Mouse (Mus musculus): ENCODE results near the gene Tmco2. TPM values are rescaled to one million over a fixed set of nuclear protein-coding genes. Genes with fewer than 3 reads are reported as not detected.
"Not testable (repeated sequence)": the region's sequence is repeated elsewhere in the genome, so short reads cannot be mapped to it uniquely, and the experiment has no call there.

Tmco2 gene
- polyA plus RNA-seq, 1 experiment from 2014 or later, result not detected

DNA sequence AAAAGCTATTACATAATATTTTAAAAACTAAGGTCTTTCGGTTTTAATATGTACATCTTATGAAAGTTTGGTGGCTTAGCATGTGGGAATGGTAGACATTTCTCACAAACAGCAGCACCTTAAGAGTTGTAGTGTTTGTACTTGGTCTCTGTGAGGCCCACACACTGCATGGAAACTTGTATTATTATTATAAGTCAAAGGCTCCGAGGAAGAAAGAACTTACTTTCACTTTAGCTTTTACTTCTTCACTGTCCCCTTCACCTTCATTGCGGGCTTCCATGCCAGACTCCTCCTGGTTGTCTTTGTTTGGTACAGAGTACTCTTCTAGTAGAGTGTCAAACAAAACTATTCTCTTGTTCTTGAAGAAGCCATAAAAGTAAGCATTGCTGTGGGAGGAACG lies 34.8 kb downstream of the Tmco2 start:
- no peaks in the 10 kb centered on the region for H3K9me3 ChIP-seq (ENCODE audit: control insufficient read depth, low read depth, low read length)
- no peak overlapping the region for H3K4me2 ChIP-seq (replicated peaks; ENCODE audit: low read depth, low read length)
- H3K4me1 ChIP-seq (ENCODE audit: control insufficient read depth, insufficient read depth, low read length), result no peaks in the 10 kb centered on the region
- ATAC-seq (ENCODE audit: insufficient number of reproducible peaks, insufficient read depth, low FRiP score, low read depth), result no peak
- no peaks in the 10 kb centered on the region for H3K27me3 ChIP-seq (ENCODE audit: control insufficient read depth, insufficient read depth, low read length)
- H3K27ac ChIP-seq (ENCODE audit: low read length), result no peak overlapping the region
- 89% methylated on average over 4 of the region's 4 CpGs for WGBS
- peaks cover 28% of the 10 kb centered on the region for H3K36me3 ChIP-seq (ENCODE audit: control insufficient read depth, insufficient read depth, low read length)
- H3K9ac ChIP-seq (replicated peaks; ENCODE audit: low read depth, low read length), result no peak overlapping the region
- H3K4me3 ChIP-seq (ENCODE audit: low read depth, low read length), result no peak overlapping the region

DNA sequence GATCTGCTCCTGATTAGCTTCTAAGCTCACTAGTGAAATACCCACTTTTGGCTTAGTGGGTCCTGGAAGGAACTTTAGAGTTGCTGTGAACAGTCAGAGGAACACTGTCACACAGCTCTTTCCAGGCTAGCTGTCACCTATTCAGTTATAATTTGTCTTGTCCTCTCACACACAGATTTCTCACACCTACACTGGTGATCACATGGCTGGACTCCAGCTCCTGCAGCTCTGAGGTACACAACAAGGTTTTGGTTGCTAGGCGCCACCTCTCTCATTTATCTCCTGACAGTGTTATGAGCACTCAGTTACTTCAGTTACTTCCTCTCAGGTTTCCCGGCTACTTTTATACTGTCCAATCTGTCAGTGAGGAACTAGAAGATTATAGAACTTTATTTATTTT lies 43.7 kb downstream of the Tmco2 start:
- H3K9me3 ChIP-seq (ENCODE audit: control insufficient read depth, low read depth, low read length), result no peaks in the 10 kb centered on the region
- H3K9ac ChIP-seq (replicated peaks; ENCODE audit: low read depth, low read length), result no peak overlapping the region
- no peaks in the 10 kb centered on the region for H3K4me1 ChIP-seq (ENCODE audit: control insufficient read depth, insufficient read depth, low read length)
- H3K36me3 ChIP-seq (ENCODE audit: control insufficient read depth, insufficient read depth, low read length), result peaks cover 22% of the 10 kb centered on the region
- H3K27me3 ChIP-seq (ENCODE audit: control insufficient read depth, insufficient read depth, low read length), result no peaks in the 10 kb centered on the region
- 76% methylated on average over 2 of the region's 2 CpGs for WGBS
- no peak overlapping the region for H3K27ac ChIP-seq (ENCODE audit: low read length)
- no peak overlapping the region for H3K4me3 ChIP-seq (ENCODE audit: low read depth, low read length)
- H3K4me2 ChIP-seq (replicated peaks; ENCODE audit: low read depth, low read length), result no peak overlapping the region
- no peak for ATAC-seq (ENCODE audit: insufficient number of reproducible peaks, insufficient read depth, low FRiP score, low read depth)

DNA sequence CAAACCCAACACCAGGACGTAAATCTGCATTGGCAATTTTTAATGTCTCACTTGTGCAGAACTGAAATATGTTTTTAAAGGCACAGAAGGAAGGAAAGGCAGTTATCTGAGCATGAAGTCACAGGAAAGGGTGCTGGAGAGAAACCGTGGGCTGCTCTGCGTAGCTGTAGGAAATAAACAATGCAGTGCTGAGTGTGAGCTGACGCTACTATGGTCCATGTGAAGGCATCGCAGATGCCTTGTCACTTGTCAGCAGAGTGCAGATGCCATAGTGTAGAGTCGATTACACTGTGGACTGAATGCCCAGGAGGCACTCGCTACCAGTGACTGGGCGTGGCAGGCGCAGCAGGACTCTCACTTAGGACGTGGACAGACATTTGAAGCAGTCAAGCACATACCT lies 49.8 kb downstream of the Tmco2 start:
- WGBS, result 84% methylated on average over 10 of the region's 10 CpGs
- H3K9me3 ChIP-seq (ENCODE audit: control insufficient read depth, low read depth, low read length); ATAC-seq (ENCODE audit: insufficient number of reproducible peaks, insufficient read depth, low FRiP score, low read depth); H3K4me2 ChIP-seq (replicated peaks; ENCODE audit: low read depth, low read length); H3K27ac ChIP-seq (ENCODE audit: low read length); H3K4me1 ChIP-seq (ENCODE audit: control insufficient read depth, insufficient read depth, low read length); H3K9ac ChIP-seq (replicated peaks; ENCODE audit: low read depth, low read length); H3K36me3 ChIP-seq (ENCODE audit: control insufficient read depth, insufficient read depth, low read length); H3K4me3 ChIP-seq (ENCODE audit: low read depth, low read length); H3K27me3 ChIP-seq (ENCODE audit: control insufficient read depth, insufficient read depth, low read length): not testable (repeated sequence)

DNA sequence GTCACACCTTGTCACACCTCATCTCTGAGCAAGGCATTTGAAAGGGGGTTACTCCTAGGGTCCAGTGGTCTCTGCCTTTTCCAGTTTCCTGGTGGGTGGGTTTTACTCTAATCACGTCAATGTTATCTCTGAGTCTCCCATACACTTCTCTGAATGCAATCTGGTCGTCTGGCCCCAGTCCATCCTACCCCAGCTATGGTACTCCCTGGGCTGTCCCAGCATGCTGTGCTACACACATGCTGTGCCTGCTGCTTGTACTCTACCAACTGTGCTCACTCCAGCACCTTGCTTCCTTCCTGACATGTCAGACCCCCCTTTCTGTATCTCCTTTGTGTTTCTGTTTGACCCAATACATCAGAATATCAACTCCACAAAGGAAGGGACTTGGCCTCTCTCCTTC lies 52.0 kb downstream of the Tmco2 start:
- H3K4me2 ChIP-seq (replicated peaks; ENCODE audit: low read depth, low read length), result no peak overlapping the region
- H3K4me1 ChIP-seq (ENCODE audit: control insufficient read depth, insufficient read depth, low read length), result no peaks in the 10 kb centered on the region
- peaks cover 5% of the 10 kb centered on the region; the same call in 1 of the 2 replicates for H3K36me3 ChIP-seq (ENCODE audit: control insufficient read depth, insufficient read depth, low read length)
- no peaks in the 10 kb centered on the region for H3K27me3 ChIP-seq (ENCODE audit: control insufficient read depth, insufficient read depth, low read length)
- 64% methylated on average over 2 of the region's 2 CpGs for WGBS
- no peaks in the 10 kb centered on the region for H3K9me3 ChIP-seq (ENCODE audit: control insufficient read depth, low read depth, low read length)
- H3K9ac ChIP-seq (replicated peaks; ENCODE audit: low read depth, low read length), result no peak overlapping the region
- no peak overlapping the region for H3K27ac ChIP-seq (ENCODE audit: low read length)
- no peak overlapping the region for H3K4me3 ChIP-seq (ENCODE audit: low read depth, low read length)
- ATAC-seq (ENCODE audit: insufficient number of reproducible peaks, insufficient read depth, low FRiP score, low read depth), result no peak

DNA sequence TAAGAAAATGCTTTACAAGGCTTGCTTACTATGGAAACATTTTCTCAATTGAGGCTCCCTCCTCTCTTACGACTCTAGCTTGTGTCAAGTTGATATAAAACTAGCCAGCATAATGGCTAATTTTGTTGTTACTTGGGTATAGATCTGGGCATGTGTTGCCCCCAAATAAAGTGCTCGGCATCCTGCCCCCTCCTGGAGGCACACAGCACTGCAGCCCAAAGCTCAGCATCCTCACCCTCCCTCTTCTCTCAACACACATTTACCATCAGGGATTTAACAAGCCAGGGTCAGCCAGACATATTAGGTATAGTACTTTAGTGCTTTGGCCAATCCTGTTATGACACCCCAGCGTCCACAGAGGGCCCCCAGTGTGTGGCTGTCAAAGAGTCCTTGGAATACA lies 52.7 kb downstream of the Tmco2 start:
- no peak overlapping the region for H3K27ac ChIP-seq (ENCODE audit: low read length)
- H3K4me1 ChIP-seq (ENCODE audit: control insufficient read depth, insufficient read depth, low read length), result no peaks in the 10 kb centered on the region
- H3K4me2 ChIP-seq (replicated peaks; ENCODE audit: low read depth, low read length), result no peak overlapping the region
- no peaks in the 10 kb centered on the region for H3K9me3 ChIP-seq (ENCODE audit: control insufficient read depth, low read depth, low read length)
- no peak overlapping the region for H3K9ac ChIP-seq (replicated peaks; ENCODE audit: low read depth, low read length)
- H3K36me3 ChIP-seq (ENCODE audit: control insufficient read depth, insufficient read depth, low read length), result peaks cover 5% of the 10 kb centered on the region; the same call in 1 of the 2 replicates
- no peak for ATAC-seq (ENCODE audit: insufficient number of reproducible peaks, insufficient read depth, low FRiP score, low read depth)
- H3K27me3 ChIP-seq (ENCODE audit: control insufficient read depth, insufficient read depth, low read length), result no peaks in the 10 kb centered on the region
- no peak overlapping the region for H3K4me3 ChIP-seq (ENCODE audit: low read depth, low read length)
- WGBS, result 57% methylated on average over 3 of the region's 3 CpGs

Other genes with a start within 250 kb of the Tmco2 start
- 23.5 and 25.2 TPM in 2 replicates for gene Exo5, start 184.2 kb downstream of the Tmco2 start, polyA plus RNA-seq (2014; fragmentation: Nextera tagmentation; extraction: Ambion mirVana)
- gene Zfp69, start 157.5 kb downstream of the Tmco2 start, polyA plus RNA-seq (2014; fragmentation: Nextera tagmentation; extraction: Ambion mirVana), result 6.4 and 6.5 TPM in 2 replicates
- 15.2 and 16.8 TPM in 2 replicates for gene Smap2, start 92.0 kb downstream of the Tmco2 start, polyA plus RNA-seq (2014; fragmentation: Nextera tagmentation; extraction: Ambion mirVana)
- 8.1 and 9.9 TPM in 2 replicates for gene Col9a2, start 69.8 kb downstream of the Tmco2 start, polyA plus RNA-seq (2014; fragmentation: Nextera tagmentation; extraction: Ambion mirVana)
- gene Zmpste24, start 11.0 kb downstream of the Tmco2 start, polyA plus RNA-seq (2014; fragmentation: Nextera tagmentation; extraction: Ambion mirVana), result 25.2 and 26.2 TPM in 2 replicates
- gene Rlf, start 105.9 kb upstream of the Tmco2 start, polyA plus RNA-seq (2014; fragmentation: Nextera tagmentation; extraction: Ambion mirVana), result 27.3 and 28.5 TPM in 2 replicates
- gene Gm12888, start 215.7 kb upstream of the Tmco2 start, polyA plus RNA-seq (2014; fragmentation: Nextera tagmentation; extraction: Ambion mirVana), result not detected in 2 replicates

Data from stomach, embryonic 14.5 days (tissue).